Mouse (Mus musculus): ENCODE measurements around the gene Rsf1. TPM values are rescaled to one million over a fixed set of nuclear protein-coding genes. Genes with fewer than 3 reads are reported as not detected.

The Rsf1 gene
- total and polyA plus RNA-seq, 3 experiments: 1.5 to 15.7 (median 14.6) TPM

GRCm38 (mm10) chr7:97741756-97742291 lies 162.1 kb downstream of the Rsf1 start:
- 44% methylated on average over 1 of the region's 1 CpGs for WGBS
- intact Hi-C loops (cut with DNase I): no loop called here

More at GRCm38 (mm10) chr7:97741756-97742291, 162.1 kb downstream of the Rsf1 start:
- H3K4me1 ChIP-seq (ENCODE audit: control insufficient read depth, insufficient read depth, low read length): peaks cover 3% of the 10 kb centered on the region
- H3K79me2 ChIP-seq (replicated peaks; ENCODE audit: control insufficient read depth, insufficient read depth, low read length): no peaks in the 10 kb centered on the region
- H3K27ac ChIP-seq: no peak overlapping the region
- no peaks in the 10 kb centered on the region for H3K36me3 ChIP-seq (ENCODE audit: control insufficient read depth, insufficient read depth, low read length)
- no peaks in the 10 kb centered on the region for H3K27me3 ChIP-seq (ENCODE audit: control insufficient read depth, insufficient read depth, low read length)
- no peak for TF ChIP-seq POLR2A (IDR thresholded peaks at IDR 0.05; ENCODE audit: insufficient read depth, low read depth, low read length)
- TF ChIP-seq EP300 (IDR thresholded peaks at IDR 0.05; ENCODE audit: insufficient read depth, low read depth, low read length): no peak
- no peak for TF ChIP-seq CTCF (IDR thresholded peaks at IDR 0.05)
- H3K9ac ChIP-seq (ENCODE audit: low read depth, low read length): no peak overlapping the region
- no peak overlapping the region for H3K4me3 ChIP-seq
- DNase-seq: no peak

Other genes with a start within 250 kb of the Rsf1 start
- 1 to 10 TPM in 1 of 2 experiments, under 1 TPM in 1; 0.84 to 1.0 TPM for gene Usp35, start 247.9 kb upstream of the Rsf1 start, total RNA-seq (2021)
- 2.5 and 2.8 TPM in 2 replicates for gene Usp35, start 247.9 kb upstream of the Rsf1 start, polyA plus RNA-seq (2012; rRNA removed)
- 1 to 10 TPM; 3.7 to 4.1 TPM for gene Kctd21, start 247.6 kb upstream of the Rsf1 start, total RNA-seq (2021)
- 3.6 and 6.3 TPM in 2 replicates for gene Kctd21, start 247.6 kb upstream of the Rsf1 start, polyA plus RNA-seq (2012; rRNA removed)
- gene Alg8, start 208.3 kb upstream of the Rsf1 start, total RNA-seq (2021): 1 to 10 TPM; 4.3 to 5.2 TPM
- 7.3 and 9.9 TPM in 2 replicates for gene Alg8, start 208.3 kb upstream of the Rsf1 start, polyA plus RNA-seq (2012; rRNA removed)
- 100 to 1,000 TPM; 483 to 533 TPM for gene Ndufc2, start 179.9 kb upstream of the Rsf1 start, total RNA-seq (2021)
- 305 and 346 TPM in 2 replicates for gene Ndufc2, start 179.9 kb upstream of the Rsf1 start, polyA plus RNA-seq (2012; rRNA removed)
- 10 to 100 TPM; 68.6 to 77.2 TPM for gene Thrsp, start 162.2 kb upstream of the Rsf1 start, total RNA-seq (2021)
- gene Thrsp, start 162.2 kb upstream of the Rsf1 start, polyA plus RNA-seq (2012; rRNA removed): 118 and 171 TPM in 2 replicates
- under 1 TPM; 0.13 to 0.39 TPM for gene Kctd14, start 128.6 kb upstream of the Rsf1 start, total RNA-seq (2021)
- 0.23 and 0.61 TPM in 2 replicates for gene Kctd14, start 128.6 kb upstream of the Rsf1 start, polyA plus RNA-seq (2012; rRNA removed)
- 10 to 100 TPM; 55.8 to 61.5 TPM for gene Ints4, start 98.9 kb upstream of the Rsf1 start, total RNA-seq (2021)
- gene Ints4, start 98.9 kb upstream of the Rsf1 start, polyA plus RNA-seq (2012; rRNA removed): 65.3 and 88.3 TPM in 2 replicates
- gene Aamdc, start 392 bp upstream of the Rsf1 start, total RNA-seq (2021): 10 to 100 TPM; 61.0 to 67.7 TPM
- 62.6 and 77.1 TPM in 2 replicates for gene Aamdc, start 392 bp upstream of the Rsf1 start, polyA plus RNA-seq (2012; rRNA removed)
- gene Clns1a, start 116.7 kb downstream of the Rsf1 start, total RNA-seq (2021): 10 to 100 TPM; 25.9 to 29.8 TPM
- 18.9 and 35.9 TPM in 2 replicates for gene Clns1a, start 116.7 kb downstream of the Rsf1 start, polyA plus RNA-seq (2012; rRNA removed)
- 1 to 10 TPM in 1 of 2 experiments, under 1 TPM in 1; 0.91 to 1.6 TPM for gene Aqp11, start 158.4 kb downstream of the Rsf1 start, total RNA-seq (2021)
- gene Aqp11, start 158.4 kb downstream of the Rsf1 start, polyA plus RNA-seq (2012; rRNA removed): 2.6 and 3.0 TPM in 2 replicates
- 1 to 10 TPM; 1.2 to 1.6 TPM for gene Pak1, start 208.7 kb downstream of the Rsf1 start, total RNA-seq (2021)
- gene Pak1, start 208.7 kb downstream of the Rsf1 start, polyA plus RNA-seq (2012; rRNA removed): 1.1 and 1.8 TPM in 2 replicates

Measured in heart, adult 2 months (tissue).